Mouse (Mus musculus) MEL (cell line): Measurements from ENCODE around the gene Dnaja4. TPM values are rescaled to one million over a fixed set of nuclear protein-coding genes. Genes with fewer than 3 reads are reported as not detected.
A peak's percentile ranks its signal among the peaks of the same experiment; 100 is the strongest.

Experiments used
- DNase-seq: peaks from one replicate; pipeline ENCODE4 v3.0.0; 2011; ENCODE audit warnings: low read depth, low spot score
- H3K27ac ChIP-seq: 2 replicates; pipeline ENCODE4 v1.5.1; 2012; ENCODE audit warnings: low read depth, mild to moderate bottlenecking, control low read depth, low read length, moderate library complexity; ENCODE audit not compliant: control insufficient read depth
- H3K27me3 ChIP-seq, 2 experiments: fragments of 150-350 bp in 1 of 2; sonication (generic) in 1 of 2; 2 replicates each; pipeline ENCODE4 v1.6.1; 2012; ENCODE audit warnings: low read length in 2 of 2, mild to moderate bottlenecking in 2 of 2, improper control_type of control experiment in 1 of 2, moderate library complexity in 1 of 2; ENCODE audit not compliant: insufficient read depth in 2 of 2, control insufficient read depth in 1 of 2
- H3K36me3 ChIP-seq, 2 experiments: 2 replicates each; pipeline ENCODE4 v1.6.1; 2012 to 2014; ENCODE audit warnings: low read length in 2 of 2, improper control_type of control experiment in 1 of 2, inconsistent platforms in 1 of 2, mild to moderate bottlenecking in 1 of 2; ENCODE audit not compliant: insufficient read depth in 2 of 2, control insufficient read depth in 1 of 2
- H3K4me1 ChIP-seq, 2 experiments: fragments of 150-350 bp in 1 of 2; sonication (generic) in 1 of 2; 2 replicates each; pipeline ENCODE4 v1.6.1; 2012; ENCODE audit warnings: low read length in 2 of 2, improper control_type of control experiment in 1 of 2, mild to moderate bottlenecking in 1 of 2; ENCODE audit not compliant: insufficient read depth in 2 of 2, control insufficient read depth in 1 of 2
- H3K4me3 ChIP-seq, 2 experiments: fragments of 150-350 bp in 1 of 2; sonication (generic) in 1 of 2; 2 replicates each; pipeline ENCODE4 v1.5.1; 2012; ENCODE audit warnings: low read depth in 2 of 2, low read length in 2 of 2, mild to moderate bottlenecking in 2 of 2, moderate library complexity in 2 of 2, control low read depth in 1 of 2, improper control_type of control experiment in 1 of 2; ENCODE audit not compliant: control insufficient read depth in 1 of 2, insufficient read depth in 1 of 2
- H3K79me2 ChIP-seq: 2 replicates; pipeline ENCODE4 v1.6.1; 2012; ENCODE audit warnings: mild to moderate bottlenecking, low read length, moderate library complexity; ENCODE audit not compliant: control insufficient read depth, poor library complexity, insufficient read depth
- H3K9ac ChIP-seq: 2 replicates; pipeline ENCODE4 v1.6.1; 2012; ENCODE audit warnings: low read depth, mild to moderate bottlenecking, control low read depth, low read length, moderate library complexity; ENCODE audit not compliant: control insufficient read depth, poor library complexity, severe bottlenecking
- H3K9me3 ChIP-seq: fragments of 150-350 bp; sonication (generic); replicated peaks from 2 replicates; pipeline ENCODE4 v1.6.1; 2012; ENCODE audit warnings: mild to moderate bottlenecking, low read length, improper control_type of control experiment, moderate library complexity; ENCODE audit not compliant: insufficient read depth
- CHD1 ChIP-seq: IDR thresholded peaks from 2 replicates; pipeline ENCODE4 v1.6.1; 2012; ENCODE audit warnings: low read depth, mild to moderate bottlenecking, inconsistent platforms, low read length, improper control_type of control experiment
- CHD2 ChIP-seq: IDR thresholded peaks from 2 replicates; pipeline ENCODE4 v1.6.1; 2011; ENCODE audit warnings: low read length, improper control_type of control experiment
- ELF1 ChIP-seq: IDR thresholded peaks from 2 replicates; pipeline ENCODE4 v1.6.1; 2014; ENCODE audit warnings: low read depth, mild to moderate bottlenecking, inconsistent platforms, low read length, improper control_type of control experiment, moderate library complexity
- EP300 ChIP-seq, 2 experiments: IDR thresholded peaks; 2 replicates each; pipeline ENCODE4 v1.6.1; 2011; ENCODE audit warnings: improper control_type of control experiment in 2 of 2, low read length in 2 of 2, low read depth in 1 of 2, mild to moderate bottlenecking in 1 of 2
- ETS1 ChIP-seq: IDR thresholded peaks from 2 replicates; pipeline ENCODE4 v1.6.1; 2012; ENCODE audit warnings: low read depth, mild to moderate bottlenecking, inconsistent platforms, low read length, improper control_type of control experiment, moderate library complexity
- GABPA ChIP-seq: IDR thresholded peaks from 2 replicates; pipeline ENCODE4 v1.6.1; 2012; ENCODE audit warnings: low read depth, mild to moderate bottlenecking, inconsistent platforms, low read length, improper control_type of control experiment, moderate library complexity
- GATA1 ChIP-seq: IDR thresholded peaks from 2 replicates; pipeline ENCODE4 v1.6.1; 2011; ENCODE audit warnings: low read depth, low read length, improper control_type of control experiment
- HCFC1 ChIP-seq: IDR thresholded peaks from 2 replicates; pipeline ENCODE4 v1.6.1; 2012; ENCODE audit warnings: low read depth, mild to moderate bottlenecking, inconsistent platforms, low read length, improper control_type of control experiment, moderate library complexity
- MAX ChIP-seq: IDR thresholded peaks from 2 replicates; pipeline ENCODE4 v1.6.1; 2011; ENCODE audit warnings: low read length, improper control_type of control experiment
- MAZ ChIP-seq: IDR thresholded peaks from 2 replicates; pipeline ENCODE4 v1.6.1; 2012; ENCODE audit warnings: low read depth, mild to moderate bottlenecking, inconsistent platforms, low read length, improper control_type of control experiment
- MXI1 ChIP-seq: IDR thresholded peaks from 2 replicates; pipeline ENCODE4 v1.6.1; 2011; ENCODE audit warnings: mild to moderate bottlenecking, low read depth, low read length, improper control_type of control experiment
- MYB ChIP-seq: IDR thresholded peaks from 2 replicates; pipeline ENCODE4 v1.6.1; 2011; ENCODE audit warnings: mild to moderate bottlenecking, low read depth, low read length, improper control_type of control experiment
- MYC ChIP-seq: IDR thresholded peaks from 2 replicates; pipeline ENCODE4 v1.6.1; 2011; ENCODE audit warnings: low read depth, mild to moderate bottlenecking, low read length, improper control_type of control experiment, moderate library complexity
- NELFE ChIP-seq: IDR thresholded peaks from 2 replicates; pipeline ENCODE4 v1.6.1; 2011; ENCODE audit warnings: low read depth, low read length, improper control_type of control experiment
- NRF1 ChIP-seq: IDR thresholded peaks from 2 replicates; pipeline ENCODE4 v1.6.1; 2014; ENCODE audit warnings: low read depth, mild to moderate bottlenecking, inconsistent platforms, low read length, improper control_type of control experiment, moderate library complexity; ENCODE audit not compliant: poor library complexity, insufficient read depth, severe bottlenecking
- POLR2A ChIP-seq, 2 experiments: IDR thresholded peaks; 2 replicates each; pipeline ENCODE4 v1.6.1; 2011 to 2012; ENCODE audit warnings: low read length in 2 of 2, mild to moderate bottlenecking in 2 of 2, control low read depth in 1 of 2, improper control_type of control experiment in 1 of 2, low read depth in 1 of 2, moderate library complexity in 1 of 2; ENCODE audit not compliant: control insufficient read depth in 1 of 2, insufficient read depth in 1 of 2, poor library complexity in 1 of 2
- POLR2AphosphoS2 ChIP-seq: IDR thresholded peaks from 2 replicates; pipeline ENCODE4 v1.6.1; 2011; ENCODE audit warnings: low read length, improper control_type of control experiment
- RCOR1 ChIP-seq: IDR thresholded peaks from 2 replicates; pipeline ENCODE4 v1.6.1; 2012; ENCODE audit warnings: low read depth, mild to moderate bottlenecking, inconsistent platforms, low read length, improper control_type of control experiment
- SIN3A ChIP-seq: IDR thresholded peaks from 2 replicates; pipeline ENCODE4 v1.6.1; 2012; ENCODE audit warnings: low read length, improper control_type of control experiment, inconsistent platforms
- TAL1 ChIP-seq: IDR thresholded peaks from 2 replicates; pipeline ENCODE4 v1.6.1; 2012; ENCODE audit warnings: mild to moderate bottlenecking, inconsistent platforms, low read length, moderate library complexity, mixed read lengths
- TBP ChIP-seq: IDR thresholded peaks from 2 replicates; pipeline ENCODE4 v1.8.0; 2011; ENCODE audit warnings: low read depth, low read length, improper control_type of control experiment
- TCF12 ChIP-seq: IDR thresholded peaks from 2 replicates; pipeline ENCODE4 v1.6.1; 2014; ENCODE audit warnings: low read depth, mild to moderate bottlenecking, inconsistent platforms, low read length, improper control_type of control experiment, moderate library complexity
- UBTF ChIP-seq: IDR thresholded peaks from 2 replicates; pipeline ENCODE4 v1.6.1; 2012; ENCODE audit warnings: low read depth, mild to moderate bottlenecking, inconsistent platforms, low read length, improper control_type of control experiment, moderate library complexity, borderline replicate concordance; ENCODE audit not compliant: insufficient read depth
- USF1 ChIP-seq: IDR thresholded peaks from 2 replicates; pipeline ENCODE4 v1.6.1; 2014; ENCODE audit warnings: low read depth, mild to moderate bottlenecking, inconsistent platforms, low read length, improper control_type of control experiment, moderate library complexity
- USF2 ChIP-seq, 2 experiments: IDR thresholded peaks; 2 replicates each; pipeline ENCODE4 v1.6.1; 2011 to 2012; ENCODE audit warnings: improper control_type of control experiment in 2 of 2, low read length in 2 of 2, borderline replicate concordance in 1 of 2, inconsistent platforms in 1 of 2, low read depth in 1 of 2, mild to moderate bottlenecking in 1 of 2; ENCODE audit not compliant: insufficient read depth in 1 of 2
- ZC3H11A ChIP-seq: IDR thresholded peaks from 2 replicates; pipeline ENCODE4 v1.6.1; 2012; ENCODE audit warnings: low read depth, mild to moderate bottlenecking, inconsistent platforms, low read length, improper control_type of control experiment
- ZKSCAN1 ChIP-seq: IDR thresholded peaks from 2 replicates; pipeline ENCODE4 v1.6.1; 2012; ENCODE audit warnings: low read depth, mild to moderate bottlenecking, inconsistent platforms, low read length, improper control_type of control experiment, moderate library complexity
- ZMIZ1 ChIP-seq: IDR thresholded peaks from 2 replicates; pipeline ENCODE4 v1.6.1; 2012; ENCODE audit warnings: low read depth, mild to moderate bottlenecking, inconsistent platforms, low read length, improper control_type of control experiment, moderate library complexity
- ZNF384 ChIP-seq: IDR thresholded peaks from 2 replicates; pipeline ENCODE4 v1.6.1; 2012; ENCODE audit warnings: low read depth, mild to moderate bottlenecking, inconsistent platforms, low read length, improper control_type of control experiment
- polyA plus RNA-seq, 2 experiments: library from polyadenylated mRNA; stranded (reverse) in 1 of 2; unstranded in 1 of 2; fragments of >175 nt in 1 of 2; fragments of >200 nt in 1 of 2; gene quantifications; 2 replicates each; pipeline versions ENCODE4 v1.2.1 to v1.2.4; 2012; ENCODE audit warnings: low replicate concordance in 2 of 2, low read depth in 1 of 2; ENCODE audit not compliant: insufficient read length in 2 of 2, insufficient read depth in 1 of 2, missing spikeins in 1 of 2
- total RNA-seq: library from RNA; depleted of rRNA; stranded (reverse); fragments of 300-350 nt; gene quantifications from 2 replicates; pipeline ENCODE4 v1.2.3, GENCODE M21; 2012; rRNA removed

Dnaja4 gene
- 7.5 and 10.9 TPM in 2 replicates for total RNA-seq
- polyA plus RNA-seq: 10 to 100 TPM in 1 of 2 experiments, not detected in 1; 13.0 TPM

DNA sequence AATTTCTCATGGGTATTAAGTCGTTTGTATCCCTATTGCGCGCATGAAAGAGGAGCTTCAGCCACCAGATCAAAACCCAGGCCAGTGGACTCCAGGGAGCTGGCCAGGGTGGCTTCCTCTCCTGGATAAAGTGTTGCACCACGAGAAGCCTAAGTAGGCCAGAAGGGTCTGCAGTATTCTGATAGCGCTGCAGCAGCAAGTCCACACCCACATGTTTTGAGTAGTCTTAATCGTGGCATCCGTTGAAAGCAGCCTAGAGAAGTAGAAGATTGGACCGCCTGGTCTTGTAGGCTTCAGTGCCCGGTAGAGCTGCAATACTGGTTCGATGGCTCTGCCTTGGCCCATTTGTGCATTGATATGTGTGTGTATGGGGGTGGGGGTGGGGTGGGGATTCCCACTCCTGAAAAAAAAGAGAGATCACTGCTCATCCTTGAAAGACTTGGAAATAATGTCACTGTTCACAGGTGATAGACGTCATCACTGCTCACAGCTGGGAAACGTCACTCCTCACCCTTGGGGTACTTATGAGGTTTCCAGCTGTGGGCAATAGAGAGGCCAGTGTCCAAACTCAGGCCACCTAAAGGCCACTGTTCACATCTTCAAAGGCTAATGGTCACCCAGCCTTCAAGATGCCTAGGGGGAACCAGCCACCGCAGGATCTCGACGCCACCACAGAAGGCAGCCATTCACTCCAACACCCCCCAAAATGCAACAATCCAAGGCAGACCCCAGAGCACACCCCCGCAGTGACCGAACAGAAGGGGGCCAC is at the start of gene Dnaja4:
Gene Dnaja4 (plus strand): TSS at position 556 of the 769 bp plus-strand sequence.
- peak; percentile 88 for DNase-seq
- H3K4me3 ChIP-seq: peak within 1 kb of the TSS; percentile 78 to 86
- H3K9me3 ChIP-seq: no peaks in the 10 kb centered on the region
- peaks cover 28% of the 10 kb centered on the region for H3K79me2 ChIP-seq
- TF ChIP-seq SIN3A (peak; percentile 88), TCF12 (peak; percentile 86), HCFC1 (peak; percentile 18; the same call in 1 of the 2 replicates), MXI1 (peak; percentile 85), GABPA (no peak), ZMIZ1 (peak; percentile 54; the same call in 1 of the 2 replicates), ZKSCAN1 (no peak), MAX (peak; percentile 81), TAL1 (peak; percentile 92), CHD1 (no peak), MYB (peak; percentile 37; the same call in 1 of the 2 replicates), EP300 (IDR thresholded peaks at IDR 0.05; ENCODE audit: low read depth in 1 of 2, low read length in 2 of 2) (peak; percentile 67 to 84), USF1 (no peak), RCOR1 (peak; percentile 61), GATA1 (peak; percentile 67), MYC (0 out of 2 replicates have a peak, but pooled peaks have one; percentile 57), ELF1 (no peak), ZNF384 (0 out of 2 replicates have a peak, but pooled peaks have one; percentile 23)
- peaks cover 0 to 37% of the 10 kb centered on the region in 2 experiments; a peak in 2 of 4 replicates for H3K36me3 ChIP-seq
- H3K9ac ChIP-seq: peak within 1 kb of the TSS; percentile 95
- H3K27ac ChIP-seq: peak within 1 kb of the TSS; percentile 25
- H3K4me1 ChIP-seq: peaks cover 23 to 41% of the 10 kb centered on the region in 2 experiments
- no peaks in the 10 kb centered on the region for H3K27me3 ChIP-seq

DNA sequence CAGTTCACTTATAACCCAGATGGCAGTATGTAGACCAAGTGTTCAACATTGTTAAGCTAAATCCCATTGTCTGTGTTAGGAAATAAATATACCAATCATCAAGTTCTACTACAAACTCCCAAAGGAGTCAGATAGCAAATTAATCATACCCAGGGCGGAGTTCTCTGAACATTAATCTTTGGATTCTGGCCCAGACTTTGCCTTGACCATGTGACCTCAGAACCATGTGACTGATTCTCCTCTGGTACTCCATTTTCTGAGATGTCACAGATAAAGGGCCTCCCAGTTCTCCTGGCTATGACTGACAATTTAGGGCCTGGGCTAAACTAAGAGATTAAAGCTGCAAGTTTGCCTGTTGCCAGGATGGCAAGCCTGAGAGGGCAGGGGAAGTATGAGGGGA is 49.3 kb upstream of the Dnaja4 start:
- Histone ChIP-seq H3K4me1 (peaks cover 3 to 11% of the 10 kb centered on the region in 2 experiments; a peak in 3 of 4 replicates), H3K9ac (no peak overlapping the region), H3K4me3 (no peak overlapping the region), H3K36me3 (peaks cover 0 to 6% of the 10 kb centered on the region in 2 experiments; a peak in 2 of 4 replicates), H3K27ac (no peak overlapping the region; the same call in 1 of the 2 replicates), H3K79me2 (no peaks in the 10 kb centered on the region), H3K9me3 (no peaks in the 10 kb centered on the region), H3K27me3 (no peaks in the 10 kb centered on the region)
- DNase-seq: peak; percentile 77
- TF ChIP-seq USF2 (IDR thresholded peaks at IDR 0.05; ENCODE audit: borderline replicate concordance in 1 of 2, insufficient read depth in 1 of 2, low read depth in 1 of 2, low read length in 2 of 2): peak; percentile 75 to 97
- no peak; the same call in 1 of the 2 replicates for TF ChIP-seq ETS1
- TF ChIP-seq SIN3A: peak; percentile 53
- TF ChIP-seq TBP: no peak
- TF ChIP-seq MYC: 0 out of 2 replicates have a peak, but pooled peaks have one; percentile 30
- no peak for TF ChIP-seq NELFE
- no peak for TF ChIP-seq POLR2A (IDR thresholded peaks at IDR 0.05; ENCODE audit: control insufficient read depth in 1 of 2, insufficient read depth in 1 of 2, low read depth in 1 of 2, low read length in 2 of 2, poor library complexity in 1 of 2)
- peak; percentile 68 for TF ChIP-seq GATA1
- no peak for TF ChIP-seq NRF1
- no peak for TF ChIP-seq POLR2AphosphoS2
- no peak for TF ChIP-seq CHD2
- TF ChIP-seq ZC3H11A: no peak
- TF ChIP-seq ELF1: no peak
- no peak; the same call in 1 of the 2 replicates for TF ChIP-seq RCOR1
- TF ChIP-seq MAZ: no peak
- no peak for TF ChIP-seq UBTF
- 0 out of 2 replicates have a peak, but pooled peaks have one; percentile 34 for TF ChIP-seq HCFC1
